Mouse (Mus musculus): ENCODE measurements around the gene Glis1.

GRCm38 (mm10) chr4:107514981-107515380 lies 80.6 kb downstream of the Glis1 start:
- TF ChIP-seq MYOD1 (IDR thresholded peaks at IDR 0.05; ENCODE audit: control insufficient read depth, insufficient read length, low read depth) (no peak), CTCF (IDR thresholded peaks at IDR 0.05; ENCODE audit: control insufficient read depth, insufficient read depth, insufficient read length) (no peak), USF1 (IDR thresholded peaks at IDR 0.05; ENCODE audit: low read depth) (no peak), MAX (IDR thresholded peaks at IDR 0.05) (no peak), FOSL1 (IDR thresholded peaks at IDR 0.05; ENCODE audit: insufficient read depth, low read length, poor library complexity, severe bottlenecking) (no peak), MYOG (IDR thresholded peaks at IDR 0.05; ENCODE audit: control insufficient read depth, extremely low read depth, insufficient read length) (no peak)
